Mouse (Mus musculus): ENCODE results near the gene H2afy2.

DNA sequence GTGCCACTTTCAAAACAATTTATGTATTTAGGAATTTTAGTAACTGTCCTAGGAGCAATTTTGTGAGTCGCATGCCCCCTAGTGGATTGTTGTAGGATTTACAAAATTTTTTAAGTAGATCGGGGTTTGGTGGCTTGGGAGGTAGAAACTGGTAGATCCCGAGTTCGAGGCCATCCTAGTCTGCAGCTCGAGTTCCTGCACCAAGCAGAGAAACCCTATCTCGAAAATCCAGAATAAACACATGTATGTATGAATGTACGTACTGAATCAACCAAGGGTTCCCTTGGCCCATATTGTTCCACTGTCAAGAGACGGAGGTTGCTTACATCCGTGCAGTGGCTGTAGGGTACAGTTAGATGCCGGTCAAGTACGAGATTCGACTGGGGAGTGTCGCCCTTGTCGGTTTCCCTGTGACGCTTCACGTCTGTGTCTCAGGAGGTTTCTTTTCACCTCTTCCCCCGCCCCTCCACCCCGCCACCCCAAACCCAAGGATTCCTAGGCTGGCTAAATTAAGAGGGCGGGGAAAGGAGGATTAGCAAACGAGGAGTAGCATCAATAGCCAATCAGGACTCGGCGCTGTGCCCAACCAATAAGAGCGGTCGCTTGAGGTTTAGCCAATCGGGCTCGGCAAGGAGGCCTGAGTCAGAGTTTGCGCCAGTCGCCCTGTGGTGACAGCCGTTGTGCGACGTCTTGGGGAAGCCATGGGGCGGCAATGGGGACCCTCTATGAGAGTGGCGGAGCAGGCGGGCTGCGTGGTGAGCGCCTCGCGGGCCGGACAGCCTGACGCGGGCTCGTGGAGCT, 88.9 kb downstream of the H2afy2 start, which contains the start of gene Tysnd1:
- TF ChIP-seq POLR2A (IDR thresholded peaks at IDR 0.05; ENCODE audit: control insufficient read depth, extremely low read depth, insufficient read depth, low read length, poor library complexity) (no peak), CTCF (IDR thresholded peaks at IDR 0.05; ENCODE audit: borderline replicate concordance, control insufficient read depth, extremely low read depth, insufficient read depth, low read length, poor library complexity) (no peak)

Measured in thymus, adult 2 months (tissue).